Mouse (Mus musculus) forebrain, embryonic 16.5 days (tissue): Measurements from ENCODE around the gene Elovl7. TPM values are rescaled to one million over a fixed set of nuclear protein-coding genes. Genes with fewer than 3 reads are reported as not detected.

Source experiments
- ATAC-seq: fragments of 200-750 bp; cut with Nextera tagmentation; 2 replicates; pipeline ENCODE4 v1.8.0; 2017; ENCODE audit warnings: mild to moderate bottlenecking, moderate library complexity
- H3K27ac ChIP-seq: fragments of 300-500 bp; sonication (generic); 2 replicates; pipeline ENCODE4 v1.5.1; 2014; ENCODE audit warnings: low read length, control low read depth
- H3K27me3 ChIP-seq: fragments of 300-500 bp; sonication (generic); replicated peaks from 2 replicates; pipeline ENCODE4 v1.6.1; 2014; ENCODE audit warnings: low read length; ENCODE audit not compliant: control insufficient read depth, insufficient read depth
- H3K36me3 ChIP-seq: fragments of 300-500 bp; sonication (generic); 2 replicates; pipeline ENCODE4 v1.6.1; 2014; ENCODE audit not compliant: control insufficient read depth, insufficient read depth
- H3K4me1 ChIP-seq: fragments of 300-500 bp; sonication (generic); replicated peaks from 2 replicates; pipeline ENCODE4 v1.6.1; 2014; ENCODE audit warnings: low read length; ENCODE audit not compliant: control insufficient read depth, insufficient read depth
- H3K4me2 ChIP-seq: fragments of 300-500 bp; sonication (generic); 2 replicates; pipeline ENCODE4 v1.6.1; 2014; ENCODE audit warnings: mild to moderate bottlenecking, low read length, control low read depth
- H3K4me3 ChIP-seq: fragments of 300-500 bp; sonication (generic); replicated peaks from 2 replicates; pipeline ENCODE4 v1.5.1; 2014; ENCODE audit warnings: mild to moderate bottlenecking, low read length, control low read depth
- H3K9ac ChIP-seq: fragments of 300-500 bp; sonication (generic); replicated peaks from 2 replicates; pipeline ENCODE4 v1.6.1; 2014; ENCODE audit warnings: low read depth, low read length, control low read depth
- H3K9me3 ChIP-seq: fragments of 300-500 bp; sonication (generic); 2 replicates; pipeline ENCODE4 v1.6.1; 2016; ENCODE audit warnings: low read length; ENCODE audit not compliant: control insufficient read depth
- WGBS: fragments of 180-500 bp; shearing (Covaris S2); extraction: QIAGEN DNeasy Blood & Tissue Kit; methylation state at CpG from one replicate; pipeline ENCODE4 v1.1.7; 2014; 5-methylcytosine and 5-hydroxymethylcytosine counted together
- polyA plus RNA-seq: library from polyadenylated mRNA; unstranded; fragments of >200 nt; fragmentation: Nextera tagmentation; extraction: Ambion mirVana; gene quantifications from 2 replicates; pipeline ENCODE4 v1.2.1, GENCODE M21; 2015

Gene Elovl7
- polyA plus RNA-seq, 1 experiment from 2014 or later, result 1.8 TPM

- no peak overlapping the region for H3K27ac ChIP-seq
- H3K4me1 ChIP-seq, result peaks cover 4% of the 10 kb centered on the region
- no peaks in the 10 kb centered on the region for H3K36me3 ChIP-seq
- no peak overlapping the region for H3K4me2 ChIP-seq
- 56% methylated on average over 7 of the region's 7 CpGs for WGBS
- H3K27me3 ChIP-seq, result 0 out of 2 replicates have a peak, but pooled peaks cover 4% of the 10 kb centered on the region
- H3K4me3 ChIP-seq, result no peak overlapping the region
- H3K9ac ChIP-seq, result no peak overlapping the region
- ATAC-seq, result no peak
- no peaks in the 10 kb centered on the region for H3K9me3 ChIP-seq
These were observed 5.6 kb downstream of the Elovl7 start for GRCm38 (mm10) chr13:108219773-108220172.

DNA sequence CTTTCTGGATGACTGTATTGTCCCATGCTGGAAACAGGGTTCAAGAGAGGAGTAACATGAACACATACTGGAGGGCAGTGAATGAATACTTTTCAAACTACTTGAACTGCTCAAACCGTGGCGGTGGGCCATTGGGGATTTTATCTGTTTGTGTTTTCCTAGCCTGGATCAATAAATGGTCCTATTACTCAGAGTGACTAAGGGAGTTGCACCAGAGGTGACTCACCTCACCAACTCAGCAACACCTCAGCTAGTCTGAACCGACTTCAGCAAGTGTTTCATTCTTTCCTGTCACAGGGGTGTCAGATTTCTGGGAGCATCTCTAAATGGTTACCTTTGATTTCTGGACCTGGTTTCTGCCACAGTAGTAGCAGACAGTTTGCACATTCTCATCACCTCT lies 15.0 kb downstream of the Elovl7 start:
- no peak overlapping the region for H3K4me2 ChIP-seq
- WGBS, result 77% methylated on average over 3 of the region's 3 CpGs
- no peak overlapping the region for H3K4me3 ChIP-seq
- H3K27me3 ChIP-seq, result no peaks in the 10 kb centered on the region
- no peaks in the 10 kb centered on the region for H3K4me1 ChIP-seq
- H3K9me3 ChIP-seq, result no peaks in the 10 kb centered on the region
- no peak overlapping the region for H3K9ac ChIP-seq
- H3K27ac ChIP-seq, result no peak overlapping the region
- no peaks in the 10 kb centered on the region for H3K36me3 ChIP-seq
- no peak for ATAC-seq

DNA sequence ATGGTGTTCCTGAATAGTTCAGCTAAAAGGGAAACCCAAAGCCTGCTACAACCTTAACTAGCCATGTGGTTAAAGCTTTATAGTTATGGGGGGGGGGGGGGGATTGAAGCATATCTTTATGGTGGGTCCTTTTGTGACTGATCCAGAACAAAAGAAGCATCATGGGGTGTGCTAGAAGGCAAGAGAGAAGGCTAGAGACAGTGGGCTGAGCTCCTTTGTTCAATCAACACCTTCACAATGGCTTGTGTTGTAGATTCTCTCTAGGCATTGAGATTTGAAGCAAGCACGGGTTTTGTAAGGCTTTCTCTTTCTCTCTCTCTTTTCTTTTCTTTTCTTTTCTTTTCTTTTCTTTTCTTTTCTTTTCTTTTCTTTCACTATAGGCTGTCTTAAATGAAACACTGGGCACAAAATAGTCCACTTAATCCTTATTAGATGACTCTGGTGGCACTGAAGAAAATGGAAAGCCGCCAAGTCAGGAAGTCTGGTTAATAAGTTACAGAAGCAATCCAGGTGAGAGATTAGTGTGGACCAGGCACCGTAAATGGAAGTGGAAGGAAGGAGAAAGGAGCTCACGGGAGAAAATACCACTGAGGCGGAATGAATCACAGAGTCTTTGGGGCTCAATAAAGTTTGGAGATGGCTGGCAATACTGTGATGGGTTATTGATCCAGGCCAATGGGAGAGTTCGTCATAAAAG lies 15.6 kb downstream of the Elovl7 start:
- H3K4me1 ChIP-seq, result no peaks in the 10 kb centered on the region
- no peak for ATAC-seq
- H3K27ac ChIP-seq, result no peak overlapping the region
- no peak overlapping the region for H3K4me3 ChIP-seq
- H3K36me3 ChIP-seq, result no peaks in the 10 kb centered on the region
- no peaks in the 10 kb centered on the region for H3K27me3 ChIP-seq
- H3K9me3 ChIP-seq, result no peaks in the 10 kb centered on the region
- WGBS, result 60% methylated on average over 6 of the region's 6 CpGs
- H3K9ac ChIP-seq, result no peak overlapping the region
- H3K4me2 ChIP-seq, result no peak overlapping the region

DNA sequence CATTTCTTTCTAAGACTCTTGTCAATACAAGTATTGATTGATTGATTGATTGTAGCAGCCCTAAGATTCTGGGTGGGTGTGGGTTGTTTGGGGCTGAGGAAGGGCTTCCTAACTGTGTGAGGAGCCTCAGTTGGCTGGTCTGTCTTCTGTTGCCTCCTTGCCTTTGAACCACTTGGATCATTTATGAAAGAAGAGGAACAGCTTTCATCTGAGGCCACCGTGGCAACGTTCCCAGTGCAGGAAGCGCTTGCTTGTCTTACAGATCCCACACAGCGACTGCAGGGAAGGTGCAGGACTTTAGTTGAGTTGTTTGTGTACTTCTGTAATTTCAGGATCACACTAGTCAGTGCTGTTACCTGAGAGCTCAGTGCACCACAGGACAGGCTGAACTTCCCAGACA lies 25.8 kb downstream of the Elovl7 start:
- H3K27ac ChIP-seq, result no peak overlapping the region
- no peaks in the 10 kb centered on the region for H3K36me3 ChIP-seq
- H3K9ac ChIP-seq, result no peak overlapping the region
- no peaks in the 10 kb centered on the region for H3K4me1 ChIP-seq
- no peaks in the 10 kb centered on the region for H3K27me3 ChIP-seq
- no peak overlapping the region for H3K4me3 ChIP-seq
- no peaks in the 10 kb centered on the region for H3K9me3 ChIP-seq
- H3K4me2 ChIP-seq, result no peak overlapping the region
- no peak for ATAC-seq
- 60% methylated on average over 4 of the region's 4 CpGs for WGBS

DNA sequence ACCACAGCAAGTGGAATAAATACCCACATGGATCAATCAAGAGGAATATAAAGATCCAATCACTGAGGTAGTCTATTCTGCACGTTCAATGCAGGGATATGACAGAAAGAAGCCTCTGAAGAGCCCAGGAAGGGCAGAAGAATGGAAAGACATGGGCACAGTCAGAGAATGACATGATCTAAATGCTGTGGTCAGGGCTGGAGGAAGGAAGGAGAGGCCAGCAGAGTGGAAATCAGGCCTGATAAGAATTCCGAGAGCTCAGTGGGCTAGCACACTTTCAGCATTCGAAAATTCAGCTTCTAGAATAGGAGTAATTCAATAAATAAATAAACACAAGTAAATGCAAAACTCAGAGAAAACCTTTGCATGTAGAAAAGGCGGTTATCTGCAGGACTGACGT lies 27.5 kb downstream of the Elovl7 start:
- no peak for ATAC-seq
- Histone ChIP-seq H3K27me3 (no peaks in the 10 kb centered on the region), H3K9ac (no peak overlapping the region), H3K4me2 (no peak overlapping the region), H3K36me3 (no peaks in the 10 kb centered on the region), H3K4me3 (no peak overlapping the region), H3K27ac (no peak overlapping the region), H3K9me3 (no peaks in the 10 kb centered on the region), H3K4me1 (no peaks in the 10 kb centered on the region)
- 87% methylated on average over 5 of the region's 5 CpGs for WGBS

DNA sequence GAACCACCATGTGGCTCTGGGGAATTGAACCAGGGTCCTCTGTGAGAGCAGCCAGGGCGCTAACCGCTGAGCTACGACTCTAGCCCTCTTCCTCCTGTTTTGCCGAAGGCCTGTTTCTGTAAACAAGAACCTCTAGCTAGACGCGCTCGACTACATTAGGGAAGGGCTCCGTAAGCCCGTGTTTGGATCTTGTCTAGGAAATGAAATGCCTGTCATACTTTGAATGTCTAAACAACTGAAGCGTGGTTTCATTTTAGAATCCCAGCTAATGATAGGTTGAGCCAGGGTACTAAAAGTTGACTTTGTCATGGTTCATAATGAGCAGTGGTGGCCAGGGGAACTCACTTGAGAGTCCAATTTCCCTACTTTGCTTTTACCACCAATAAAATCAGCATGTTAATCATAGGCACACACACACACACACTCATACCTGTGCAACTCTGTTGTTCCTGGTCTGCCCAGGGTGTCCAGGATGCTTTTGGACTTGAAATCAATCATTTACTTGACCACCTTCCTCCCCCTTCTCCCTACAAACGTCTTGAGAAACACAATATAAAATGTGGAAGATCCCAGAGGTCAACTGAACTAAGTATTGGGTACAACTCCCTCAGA lies 31.0 kb downstream of the Elovl7 start:
- H3K27ac ChIP-seq, result no peak overlapping the region
- 89% methylated on average over 11 of the region's 11 CpGs for WGBS
- no peaks in the 10 kb centered on the region for H3K9me3 ChIP-seq

DNA sequence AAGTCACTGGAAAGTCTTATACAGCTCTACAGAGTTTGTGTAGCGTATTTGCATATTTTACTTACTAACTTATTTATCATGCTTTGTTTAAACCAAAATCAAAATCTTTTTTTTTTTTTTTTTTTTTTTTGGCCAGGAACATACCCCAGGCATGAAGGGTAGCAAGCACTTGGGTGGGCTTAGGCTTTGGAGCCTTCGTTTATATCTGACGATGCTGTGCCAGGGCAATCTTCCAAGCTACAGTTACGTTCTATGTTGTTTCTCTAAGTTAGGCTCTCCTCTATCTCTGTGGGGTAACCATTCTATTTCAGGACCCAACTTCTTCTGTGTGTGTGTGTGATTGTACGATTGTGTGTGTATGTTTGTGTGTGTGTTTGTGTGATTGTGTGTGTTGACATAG lies 36.9 kb downstream of the Elovl7 start:
- ATAC-seq, result no peak
- Histone ChIP-seq H3K9me3 (no peaks in the 10 kb centered on the region), H3K36me3 (no peaks in the 10 kb centered on the region), H3K4me2 (no peak overlapping the region), H3K4me3 (no peak overlapping the region), H3K9ac (no peak overlapping the region), H3K27ac (no peak overlapping the region), H3K4me1 (no peaks in the 10 kb centered on the region), H3K27me3 (no peaks in the 10 kb centered on the region)
- 63% methylated on average over 5 of the region's 5 CpGs for WGBS

More for the DNA sequence above, 31.0 kb downstream of the Elovl7 start:
- Histone ChIP-seq H3K4me3 (no peak overlapping the region), H3K4me2 (no peak overlapping the region), H3K9ac (no peak overlapping the region), H3K4me1 (no peaks in the 10 kb centered on the region), H3K27me3 (no peaks in the 10 kb centered on the region), H3K36me3 (no peaks in the 10 kb centered on the region)
- ATAC-seq, result no peak

- no peak overlapping the region for H3K9ac ChIP-seq
- H3K4me3 ChIP-seq, result no peak overlapping the region
- H3K27ac ChIP-seq, result no peak overlapping the region
- 87% methylated on average over 5 of the region's 5 CpGs for WGBS
- no peak overlapping the region for H3K4me2 ChIP-seq
- H3K36me3 ChIP-seq, result no peaks in the 10 kb centered on the region
- H3K4me1 ChIP-seq, result no peaks in the 10 kb centered on the region
- H3K9me3 ChIP-seq, result no peaks in the 10 kb centered on the region
- no peak for ATAC-seq
- H3K27me3 ChIP-seq, result no peaks in the 10 kb centered on the region
These were observed 39.8 kb downstream of the Elovl7 start for GRCm38 (mm10) chr13:108253977-108254376.

GRCm38 (mm10) chr13:108263042-108263441 lies 48.8 kb downstream of the Elovl7 start:
- Histone ChIP-seq H3K4me2 (0 out of 2 replicates have a peak overlapping the region, but pooled peaks have one; percentile 9), H3K4me3 (0 out of 2 replicates have a peak overlapping the region, but pooled peaks have one; percentile 5), H3K27ac (no peak overlapping the region), H3K9ac (no peak overlapping the region), H3K27me3 (no peaks in the 10 kb centered on the region), H3K9me3 (no peaks in the 10 kb centered on the region), H3K36me3 (no peaks in the 10 kb centered on the region), H3K4me1 (no peaks in the 10 kb centered on the region)
- WGBS, result 23% methylated on average over 8 of the region's 8 CpGs
- ATAC-seq, result no peak
